Mouse (Mus musculus) liver, adult 2 months (tissue): ENCODE measurements around the gene Arhgef1.

Source experiments
- CTCF ChIP-seq: fragments of 200-500 bp; IDR thresholded peaks from 2 replicates; pipeline ENCODE4 v1.5.1; 2011; ENCODE audit warnings: low read depth, low read length, control low read depth
- POLR2A ChIP-seq: fragments of 200-500 bp; IDR thresholded peaks from 2 replicates; pipeline ENCODE4 v1.6.1; 2011; ENCODE audit warnings: low read length, control low read depth; ENCODE audit not compliant: insufficient read depth; ENCODE audit errors: extremely low read depth

DNA sequence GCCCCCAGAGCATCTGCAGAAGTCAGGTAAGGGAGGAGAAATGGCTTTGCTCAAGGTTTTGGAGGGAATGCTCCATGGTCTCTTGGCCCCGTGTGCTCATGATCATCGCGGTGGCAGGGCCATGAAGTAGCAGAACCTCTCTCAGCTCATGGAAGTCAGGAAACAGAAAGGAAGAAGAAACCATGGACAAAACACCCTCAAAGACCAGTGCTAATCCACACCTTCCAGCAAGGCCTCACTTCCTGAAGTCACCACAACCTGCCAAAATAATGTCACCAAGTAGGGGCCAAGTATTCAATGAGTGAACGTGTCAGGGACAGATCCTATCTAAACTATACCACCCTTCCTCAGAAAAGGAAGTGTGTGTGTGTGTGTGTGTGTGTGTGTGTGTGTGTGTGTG, 39.9 kb upstream of the Arhgef1 start:
- TF ChIP-seq CTCF (no peak), POLR2A (no peak)
